Mouse (Mus musculus) gastrocnemius, postnatal 4 days (tissue): ENCODE data around the gene Gm21518. TPM values are rescaled to one million over a fixed set of nuclear protein-coding genes. Genes with fewer than 3 reads are reported as not detected.
"Not testable (repeated sequence)": the region's sequence is repeated elsewhere in the genome, so short reads cannot be mapped to it uniquely, and the experiment has no call there.

Source experiments
- DNase-seq, 2 experiments: peaks; one replicate each; pipeline ENCODE4 v3.0.0; 2021 to 2022; ENCODE audit warnings: low spot score in 2 of 2, mixed read lengths in 2 of 2
- long read RNA-seq, 2 experiments: library from polyadenylated mRNA; stranded (forward); transcript quantifications; one replicate each; pipeline ENCODE4 v2.0.0; 2021
- total RNA-seq, 2 experiments: library from RNA; stranded (reverse); gene quantifications; 2 replicates each; pipeline ENCODE4 v1.2.3; 2021

The Gm21518 gene
- total RNA-seq = not detected
- long read RNA-seq, experiment 1 = 0 reads
- long read RNA-seq, experiment 2 = 0 reads

- DNase-seq = not testable (repeated sequence)
Observed at GRCm38 (mm10) chrY:62190566-62190965, at the start of gene Gm21518. Gm21518 (plus strand) TSS chrY:62190866.
